Mouse (Mus musculus): ENCODE measurements around the gene Coq9.
"Not testable (repeated sequence)": the region's sequence is repeated elsewhere in the genome, so short reads cannot be mapped to it uniquely, and the experiment has no call there.

Gene Coq9

GRCm38 (mm10) chr8:94821381-94821780 lies 16.7 kb upstream of the Coq9 start:
- in situ Hi-C loops (cut with MboI, MseI), result no loop called here

- in situ Hi-C loops (cut with MboI, MseI), result no loop called here
Observed at GRCm38 (mm10) chr8:94822637-94823560, 15.2 kb upstream of the Coq9 start.

GRCm38 (mm10) chr8:94825170-94825569 lies 13.0 kb upstream of the Coq9 start:
- in situ Hi-C loops (cut with MboI, MseI), result no loop called here

- in situ Hi-C loops (cut with MboI, MseI), result no loop called here
Observed at GRCm38 (mm10) chr8:94826210-94826609, 11.9 kb upstream of the Coq9 start.

- in situ Hi-C loops (cut with MboI, MseI), result no loop called here
Observed at GRCm38 (mm10) chr8:94828284-94828683, 9.8 kb upstream of the Coq9 start.

GRCm38 (mm10) chr8:94833901-94834405 lies 4.2 kb upstream of the Coq9 start:
- in situ Hi-C loops (cut with MboI, MseI), result not testable (repeated sequence)

- in situ Hi-C loops (cut with MboI, MseI), result not testable (repeated sequence)
Observed at GRCm38 (mm10) chr8:94835751-94836150, 2.4 kb upstream of the Coq9 start.

GRCm38 (mm10) chr8:94836456-94837240 lies 1.5 kb upstream of the Coq9 start:
- in situ Hi-C loops (cut with MboI, MseI), result no loop called here

- in situ Hi-C loops (cut with MboI, MseI), result no loop called here
Observed at GRCm38 (mm10) chr8:94838600-94838999, 479 bp downstream of the Coq9 start.

- in situ Hi-C loops (cut with MboI, MseI), result no loop called here
Observed at GRCm38 (mm10) chr8:94841183-94841582, 3.1 kb downstream of the Coq9 start.

- in situ Hi-C loops (cut with MboI, MseI), result no loop called here
Observed at GRCm38 (mm10) chr8:94850049-94850448, 11.9 kb downstream of the Coq9 start.

- in situ Hi-C loops (cut with MboI, MseI), result not testable (repeated sequence)
Observed at GRCm38 (mm10) chr8:94854761-94855160, 16.6 kb downstream of the Coq9 start.

GRCm38 (mm10) chr8:94857011-94857345 lies 18.9 kb downstream of the Coq9 start:
- in situ Hi-C loops (cut with MboI, MseI), result no loop called here

- in situ Hi-C loops (cut with MboI, MseI), result no loop called here
Observed at GRCm38 (mm10) chr8:94857346-94858173, 19.4 kb downstream of the Coq9 start, which contains the start of gene Polr2c. Gene Polr2c (plus strand): TSS chr8:94857450.

- in situ Hi-C loops (cut with MboI, MseI), result no loop called here
Observed at GRCm38 (mm10) chr8:94861352-94861910, 23.3 kb downstream of the Coq9 start.

GRCm38 (mm10) chr8:94862487-94863220 lies 24.5 kb downstream of the Coq9 start:
- in situ Hi-C loops (cut with MboI, MseI), result no loop called here

- in situ Hi-C loops (cut with MboI, MseI), result no loop called here
Observed at GRCm38 (mm10) chr8:94863897-94864673, 26.0 kb downstream of the Coq9 start.

GRCm38 (mm10) chr8:94865292-94865691 lies 27.2 kb downstream of the Coq9 start:
- in situ Hi-C loops (cut with MboI, MseI), result no loop called here

- in situ Hi-C loops (cut with MboI, MseI), result no loop called here
Observed at GRCm38 (mm10) chr8:94866921-94867320, 28.8 kb downstream of the Coq9 start.

- in situ Hi-C loops (cut with MboI, MseI), result no loop called here
Observed at GRCm38 (mm10) chr8:94869146-94869545, 31.0 kb downstream of the Coq9 start.
